Mouse (Mus musculus) cerebellum, adult 2 months (tissue): Measurements from ENCODE around the gene Fam3b.

Experiments used
- CTCF ChIP-seq: fragments of 200-500 bp; IDR thresholded peaks from 2 replicates; pipeline ENCODE4 v1.5.1; 2011; ENCODE audit warnings: low read depth, mild to moderate bottlenecking, control low read depth, low read length, moderate library complexity, borderline replicate concordance; ENCODE audit not compliant: insufficient read depth
- POLR2A ChIP-seq: fragments of 200-500 bp; IDR thresholded peaks from 2 replicates; pipeline ENCODE4 v1.6.1; 2011; ENCODE audit warnings: low read length, control low read depth, borderline replicate concordance; ENCODE audit not compliant: insufficient read depth

DNA sequence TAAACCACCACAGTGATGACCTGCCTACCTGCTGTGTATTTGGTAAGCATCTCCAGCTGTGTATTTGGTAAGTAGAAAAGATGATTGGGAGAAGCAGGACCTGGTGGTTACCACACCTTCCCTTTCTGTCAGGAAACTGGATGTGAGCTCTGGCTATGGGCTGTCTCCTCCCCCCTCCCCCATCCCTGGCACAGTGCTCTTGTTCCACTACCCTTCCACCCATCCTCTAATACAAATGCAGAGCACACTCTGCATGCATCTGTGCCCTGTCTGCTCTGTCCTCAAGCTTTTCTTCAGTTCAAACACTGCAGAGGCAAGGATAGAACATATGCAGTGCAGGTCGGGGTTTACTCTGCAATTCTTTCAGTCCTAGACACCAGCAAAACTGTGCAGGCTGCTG, 19.8 kb upstream of the Fam3b start:
- TF ChIP-seq CTCF (no peak), POLR2A (no peak)
